Mouse (Mus musculus) 3T3-L1 (cell line): ENCODE measurements around the gene Ccr9.

Experiments used
- DNase-seq: peaks from one replicate; pipeline ENCODE4 v3.0.0-alpha.2; 2015; ENCODE audit warnings: low read depth, low spot score

Gene Ccr9

GRCm38 (mm10) chr9:123801527-123801926 is 123.3 kb downstream of the Ccr9 start:
- DNase-seq: no peak

- DNase-seq: no peak
These were observed 124.2 kb downstream of the Ccr9 start for GRCm38 (mm10) chr9:123802421-123802820.

- DNase-seq: peak; percentile 51
These were observed 124.7 kb downstream of the Ccr9 start for GRCm38 (mm10) chr9:123802896-123803295.

- DNase-seq: no peak
These were observed 127.0 kb downstream of the Ccr9 start for GRCm38 (mm10) chr9:123805241-123805640.

- DNase-seq: no peak
These were observed 128.0 kb downstream of the Ccr9 start, which contains the start of gene Cxcr6 for GRCm38 (mm10) chr9:123806267-123806666. TSS of gene Cxcr6 (plus strand) at chr9:123806475.

- DNase-seq: no peak
These were observed 130.3 kb downstream of the Ccr9 start for GRCm38 (mm10) chr9:123808583-123808982.

- DNase-seq: no peak
These were observed 133.6 kb downstream of the Ccr9 start for GRCm38 (mm10) chr9:123811831-123812230.

GRCm38 (mm10) chr9:123814326-123814725 is 136.1 kb downstream of the Ccr9 start:
- no peak for DNase-seq

- no peak for DNase-seq
These were observed 136.6 kb downstream of the Ccr9 start for GRCm38 (mm10) chr9:123814821-123815220.

- no peak for DNase-seq
These were observed 137.2 kb downstream of the Ccr9 start for GRCm38 (mm10) chr9:123815444-123815843.

GRCm38 (mm10) chr9:123815996-123816395 is 137.8 kb downstream of the Ccr9 start:
- peak; percentile 65 for DNase-seq

- DNase-seq: peak; percentile 93
These were observed 140.4 kb downstream of the Ccr9 start for GRCm38 (mm10) chr9:123818601-123819000.

GRCm38 (mm10) chr9:123826631-123827030 is 148.4 kb downstream of the Ccr9 start:
- DNase-seq: no peak

- no peak for DNase-seq
These were observed 150.7 kb downstream of the Ccr9 start for GRCm38 (mm10) chr9:123828916-123829315.
